Mouse (Mus musculus) MEL (cell line): ENCODE data around the gene Zfp282.

Source experiments
- BHLHE40 ChIP-seq: IDR thresholded peaks from 2 replicates; pipeline ENCODE4 v1.6.1; 2012; ENCODE audit warnings: low read depth, mild to moderate bottlenecking, inconsistent platforms, low read length, improper control_type of control experiment, borderline replicate concordance
- CTCF ChIP-seq, 3 experiments: IDR thresholded peaks in 2 of 3; conservative IDR thresholded peaks in 1 of 3; 2 replicates each; pipeline ENCODE4 v1.5.1; 2011 to 2012; ENCODE audit warnings: low read length in 3 of 3, low read depth in 2 of 3, mild to moderate bottlenecking in 2 of 3, improper control_type of control experiment in 1 of 3, inconsistent platforms in 1 of 3, mixed read lengths in 1 of 3, moderate library complexity in 1 of 3; ENCODE audit not compliant: control insufficient read depth in 1 of 3, insufficient read depth in 1 of 3, poor library complexity in 1 of 3, severe bottlenecking in 1 of 3
- GATA1 ChIP-seq: IDR thresholded peaks from 2 replicates; pipeline ENCODE4 v1.6.1; 2011; ENCODE audit warnings: low read depth, low read length, improper control_type of control experiment
- KAT2A ChIP-seq: conservative IDR thresholded peaks from 2 replicates; pipeline ENCODE4 v1.6.1; 2012; ENCODE audit warnings: low read depth, low read length, improper control_type of control experiment, inconsistent platforms
- MEF2A ChIP-seq: IDR thresholded peaks from 2 replicates; pipeline ENCODE4 v1.6.1; 2014; ENCODE audit warnings: low read depth, mild to moderate bottlenecking, inconsistent platforms, low read length, improper control_type of control experiment; ENCODE audit not compliant: poor library complexity, insufficient replicate concordance, severe bottlenecking; ENCODE audit errors: extremely low read depth
- POLR2A ChIP-seq, 2 experiments: IDR thresholded peaks; 2 replicates each; pipeline ENCODE4 v1.6.1; 2011 to 2012; ENCODE audit warnings: low read length in 2 of 2, mild to moderate bottlenecking in 2 of 2, control low read depth in 1 of 2, improper control_type of control experiment in 1 of 2, low read depth in 1 of 2, moderate library complexity in 1 of 2; ENCODE audit not compliant: control insufficient read depth in 1 of 2, insufficient read depth in 1 of 2, poor library complexity in 1 of 2
- POLR2AphosphoS2 ChIP-seq: IDR thresholded peaks from 2 replicates; pipeline ENCODE4 v1.6.1; 2011; ENCODE audit warnings: low read length, improper control_type of control experiment
- POLR2AphosphoS5 ChIP-seq: IDR thresholded peaks from 2 replicates; pipeline ENCODE4 v1.6.1; 2012; ENCODE audit warnings: low read depth, borderline replicate concordance, mild to moderate bottlenecking, inconsistent platforms, low read length, moderate library complexity, mixed read lengths
- RAD21 ChIP-seq: IDR thresholded peaks from 2 replicates; pipeline ENCODE4 v1.6.1; 2011; ENCODE audit warnings: mild to moderate bottlenecking, low read depth, low read length, improper control_type of control experiment
- TAL1 ChIP-seq: IDR thresholded peaks from 2 replicates; pipeline ENCODE4 v1.6.1; 2012; ENCODE audit warnings: mild to moderate bottlenecking, inconsistent platforms, low read length, moderate library complexity, mixed read lengths
- TCF12 ChIP-seq: IDR thresholded peaks from 2 replicates; pipeline ENCODE4 v1.6.1; 2014; ENCODE audit warnings: low read depth, mild to moderate bottlenecking, inconsistent platforms, low read length, improper control_type of control experiment, moderate library complexity
- ZC3H11A ChIP-seq: IDR thresholded peaks from 2 replicates; pipeline ENCODE4 v1.6.1; 2012; ENCODE audit warnings: low read depth, mild to moderate bottlenecking, inconsistent platforms, low read length, improper control_type of control experiment
- ZNF384 ChIP-seq: IDR thresholded peaks from 2 replicates; pipeline ENCODE4 v1.6.1; 2012; ENCODE audit warnings: low read depth, mild to moderate bottlenecking, inconsistent platforms, low read length, improper control_type of control experiment

DNA sequence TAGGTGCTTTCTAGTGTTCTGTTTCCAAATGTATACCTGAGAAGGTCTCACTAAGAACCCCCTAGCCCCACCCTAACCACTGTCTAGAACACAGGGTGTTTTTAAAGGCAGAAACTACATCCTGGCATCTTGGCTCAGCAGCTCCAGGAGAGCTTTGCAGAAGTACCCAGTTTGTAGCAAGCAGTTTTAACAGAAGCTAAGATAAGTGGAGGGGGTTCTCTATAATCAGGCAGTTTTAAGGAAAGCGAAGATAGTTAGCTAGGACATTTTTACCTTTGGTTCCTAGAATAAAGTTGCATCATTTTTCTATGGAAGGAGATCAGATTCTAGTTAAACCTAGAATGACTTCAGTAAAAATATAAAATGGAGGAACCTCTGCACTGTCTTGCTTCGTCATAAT, 35.2 kb upstream of the Zfp282 start:
- TF ChIP-seq KAT2A (no peak), CTCF (IDR thresholded peaks at IDR 0.05 in 2 of 3, conservative IDR thresholded peaks at IDR 0.05 in 1 of 3; ENCODE audit: control insufficient read depth in 1 of 3, insufficient read depth in 1 of 3, low read depth in 2 of 3, low read length in 3 of 3, poor library complexity in 1 of 3, severe bottlenecking in 1 of 3) (no peak), POLR2A (IDR thresholded peaks at IDR 0.05; ENCODE audit: control insufficient read depth in 1 of 2, insufficient read depth in 1 of 2, low read depth in 1 of 2, low read length in 2 of 2, poor library complexity in 1 of 2) (no peak), ZNF384 (no peak), TCF12 (no peak), RAD21 (no peak), GATA1 (peak; percentile 33; the same call in 1 of the 2 replicates), BHLHE40 (no peak), ZC3H11A (no peak), MEF2A (no peak), POLR2AphosphoS2 (no peak), TAL1 (no peak), POLR2AphosphoS5 (no peak)
